Mouse (Mus musculus) c-Kit-positive CD71-positive TER-119-positive erythroid progenitor cells, embryonic 14.5 days (primary cell): ENCODE results near the gene Plekhb1.

Source experiments
- DNase-seq: peaks from one replicate; pipeline ENCODE4 v3.0.0-alpha.2; 2013; ENCODE audit warnings: low spot score

Gene Plekhb1

DNA sequence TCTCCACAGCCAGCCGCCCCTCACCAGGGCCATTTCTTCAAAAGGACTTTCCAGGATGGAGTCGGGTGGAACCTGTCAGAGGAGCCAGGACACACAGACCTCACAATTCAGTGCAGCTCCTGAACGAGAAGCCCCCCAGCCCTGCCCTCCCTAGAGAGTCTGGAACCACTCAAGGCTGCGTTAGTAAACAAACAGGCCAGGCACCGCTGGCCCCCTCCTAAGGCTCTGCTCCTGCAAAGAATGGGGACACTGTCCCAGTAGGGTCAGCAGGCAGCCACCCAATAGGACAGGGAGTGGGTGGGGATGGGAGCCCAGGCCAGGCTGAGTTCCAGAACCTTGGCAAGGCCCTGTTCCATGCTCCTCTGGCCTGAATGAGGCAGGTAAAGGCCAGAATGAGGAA, 5.5 kb downstream of the Plekhb1 start:
- no peak for DNase-seq

DNA sequence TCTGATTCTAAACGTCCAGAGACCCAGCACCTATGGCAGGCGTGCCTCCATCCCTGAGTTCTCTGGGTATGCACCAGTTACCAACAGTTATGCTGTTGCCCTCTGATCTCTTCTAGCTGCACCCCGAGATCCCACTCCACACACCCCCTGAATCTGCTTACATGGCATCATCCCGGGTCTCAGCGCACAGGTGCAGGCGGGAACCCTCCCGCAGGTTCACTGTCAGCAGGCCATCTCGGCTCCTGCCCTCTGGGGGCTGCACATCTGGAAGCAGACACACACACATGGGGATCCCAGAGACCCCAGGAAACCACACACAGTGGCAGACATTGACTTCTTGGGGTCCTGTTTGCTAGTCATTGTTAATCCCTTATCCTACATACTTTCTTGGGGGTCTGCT, 7.8 kb downstream of the Plekhb1 start:
- DNase-seq: no peak

DNA sequence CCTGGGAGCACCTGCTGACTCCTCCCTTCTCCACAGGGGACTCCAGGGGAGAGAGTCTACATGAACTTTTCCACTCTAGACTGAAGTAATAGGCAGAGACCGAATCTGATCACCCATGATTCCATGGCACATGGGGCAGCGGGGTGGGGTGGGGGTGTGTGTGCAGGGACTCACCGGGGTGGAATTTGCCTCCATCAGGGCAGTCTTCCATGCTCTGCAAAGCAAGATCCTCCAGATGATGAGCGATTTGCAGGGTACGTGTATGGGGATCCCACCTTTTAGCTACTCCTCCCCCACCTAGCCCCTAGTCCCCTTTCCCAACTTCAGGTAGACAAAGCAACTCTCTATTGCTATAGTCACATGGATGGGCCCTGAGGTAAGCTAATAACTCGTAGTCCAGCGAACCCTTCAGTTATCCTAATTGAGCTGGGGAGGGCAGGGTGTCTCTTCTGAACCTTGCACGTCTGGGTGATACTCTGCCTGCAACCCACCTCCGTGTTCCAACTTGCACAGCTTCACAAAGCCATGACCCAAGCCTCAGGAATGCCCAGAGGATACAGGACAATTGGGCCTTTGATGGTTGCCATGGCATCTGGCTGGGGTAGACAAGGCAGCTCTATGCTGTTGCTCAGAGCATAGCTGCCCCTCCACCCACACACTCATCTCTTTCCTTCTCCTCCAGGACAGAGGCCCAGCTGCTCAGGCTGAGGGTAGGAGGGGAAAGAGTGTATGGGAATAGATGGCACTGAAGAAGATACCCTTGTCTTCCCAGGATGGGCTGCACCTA, 8.5 kb downstream of the Plekhb1 start:
- no peak for DNase-seq

DNA sequence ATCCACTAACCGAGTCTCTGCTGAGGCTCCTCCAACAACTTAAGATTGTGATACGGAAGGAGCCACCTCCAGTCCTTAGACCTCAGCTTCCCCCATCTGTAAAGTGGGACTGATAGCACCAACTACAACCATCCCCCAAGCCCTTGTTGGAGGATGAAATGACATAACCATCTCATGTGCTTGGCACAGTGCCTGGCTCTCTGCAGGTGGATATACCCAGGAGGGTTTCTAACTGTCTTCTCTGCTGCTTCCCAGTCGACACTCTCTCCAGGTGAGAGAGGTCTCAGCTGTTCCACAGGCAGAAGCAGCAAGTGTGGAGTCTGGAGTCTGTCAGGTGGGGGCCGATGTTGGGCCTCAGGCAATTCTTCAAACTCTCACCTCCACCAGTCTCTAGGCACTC, 11.2 kb downstream of the Plekhb1 start:
- DNase-seq: no peak

DNA sequence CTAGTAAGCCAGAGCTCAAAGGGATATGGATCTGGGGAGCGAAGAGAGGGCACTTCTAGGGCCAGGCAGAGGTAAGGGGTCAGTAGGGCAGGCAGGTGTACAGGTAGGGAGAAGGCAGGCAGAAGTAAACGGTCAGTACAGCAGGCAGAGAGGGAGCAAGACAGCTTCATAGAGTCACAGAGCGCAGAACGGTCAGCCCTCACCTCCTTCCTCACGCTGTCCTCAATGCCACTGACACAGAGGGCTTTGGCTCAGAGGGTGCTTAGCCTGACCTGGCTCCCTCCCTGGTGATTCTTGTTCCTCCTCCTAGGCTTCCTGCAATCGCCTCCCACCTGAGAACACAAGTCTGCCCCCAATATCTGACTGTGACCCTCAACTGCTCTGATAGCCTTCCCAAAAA, 11.8 kb downstream of the Plekhb1 start:
- no peak for DNase-seq

DNA sequence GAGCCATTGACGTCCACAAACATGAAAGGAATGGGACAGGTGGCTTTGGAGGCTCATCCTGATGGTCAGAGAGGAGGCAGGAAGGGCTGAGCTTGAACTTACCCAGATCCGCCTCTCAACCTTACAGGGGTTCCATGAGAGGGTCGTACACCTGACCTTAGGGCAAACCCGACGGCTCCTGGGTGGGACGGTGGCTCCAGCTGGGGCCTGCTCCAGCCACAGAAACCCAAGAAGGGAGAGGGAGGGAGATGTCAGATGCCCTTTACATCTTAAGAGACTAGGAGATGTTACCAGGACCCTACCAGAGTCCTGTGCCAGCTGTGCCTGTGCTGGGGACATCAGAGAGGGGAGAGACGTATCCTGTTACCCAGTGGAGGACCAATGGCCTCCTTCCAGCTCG, 12.4 kb downstream of the Plekhb1 start:
- DNase-seq: no peak

DNA sequence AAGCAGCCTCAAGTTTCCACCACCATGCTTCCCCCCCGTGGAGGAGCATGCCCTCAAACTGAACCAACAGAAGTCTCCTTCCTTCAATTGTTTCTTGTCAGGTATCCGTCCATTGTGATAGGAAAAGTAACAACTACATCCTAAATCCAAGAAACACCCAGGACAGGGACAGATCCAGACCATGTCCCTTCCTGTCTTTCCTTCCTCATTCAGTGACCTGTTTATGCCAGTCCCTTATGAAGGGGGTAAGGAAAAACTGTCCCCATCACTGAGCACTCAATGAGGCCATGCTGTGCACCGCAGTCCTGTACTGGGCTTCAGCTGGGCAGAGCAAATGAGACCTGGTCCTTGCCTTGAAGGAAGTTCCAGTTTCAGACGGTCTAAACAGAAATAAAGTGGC, 13.1 kb downstream of the Plekhb1 start:
- DNase-seq: no peak

DNA sequence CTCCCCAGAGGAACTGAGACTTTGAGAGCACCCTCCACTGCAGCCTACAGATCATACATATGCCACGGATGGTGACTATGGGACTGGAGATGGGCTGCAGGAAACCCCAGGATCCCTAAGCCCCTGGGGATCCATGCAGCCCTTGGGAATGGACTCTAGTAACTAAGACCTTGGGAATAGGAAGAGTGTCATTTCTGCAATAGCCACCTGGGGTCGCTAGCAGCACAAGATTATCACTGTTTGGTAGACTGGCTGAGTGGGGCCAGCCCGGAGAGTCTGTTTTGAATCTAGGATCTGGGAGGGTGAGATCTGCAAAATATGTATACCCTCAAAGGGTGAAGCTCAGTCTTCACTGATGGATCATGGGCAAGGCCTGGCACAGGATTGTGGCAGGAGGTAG, 17.1 kb downstream of the Plekhb1 start:
- DNase-seq: peak; percentile 75

DNA sequence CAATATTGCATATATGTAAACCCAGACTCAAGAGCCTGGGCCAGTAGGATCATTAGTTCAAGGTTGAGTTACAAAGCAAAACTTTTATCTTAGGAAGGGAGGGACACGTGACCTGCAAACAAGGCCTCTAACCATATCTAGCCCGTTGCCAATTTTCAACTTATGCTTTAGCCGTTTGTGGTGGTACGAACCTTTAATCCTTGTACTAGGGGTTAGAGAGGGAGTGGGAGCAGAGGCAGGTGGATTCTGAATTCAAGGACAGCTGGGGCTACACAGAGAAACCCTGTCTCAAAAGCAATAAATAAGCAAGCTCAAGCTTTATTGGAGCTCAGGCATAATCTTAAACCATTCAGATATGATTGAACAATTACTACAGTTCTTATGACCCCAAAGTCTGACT, 19.8 kb downstream of the Plekhb1 start:
- no peak for DNase-seq

DNA sequence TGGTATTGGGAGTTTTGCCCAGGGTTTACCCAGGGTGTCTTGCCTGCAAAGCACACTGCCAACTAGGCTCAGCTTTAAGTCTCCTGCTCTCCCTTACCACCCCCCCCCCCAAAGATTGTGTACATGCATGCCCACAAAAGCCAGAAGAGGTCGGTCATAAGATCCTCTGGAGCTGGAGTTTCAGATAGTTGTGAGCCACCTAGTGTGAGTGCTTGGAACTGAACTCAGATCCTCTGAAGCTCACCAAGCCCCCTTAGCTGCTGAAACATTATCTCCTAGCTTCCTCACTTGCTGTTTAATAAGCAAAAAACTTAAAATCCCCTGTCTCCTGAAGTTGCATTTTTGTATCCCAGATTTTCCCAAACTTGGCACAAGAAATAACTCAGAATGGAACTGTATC, 24.6 kb downstream of the Plekhb1 start:
- DNase-seq: peak; percentile 29

DNA sequence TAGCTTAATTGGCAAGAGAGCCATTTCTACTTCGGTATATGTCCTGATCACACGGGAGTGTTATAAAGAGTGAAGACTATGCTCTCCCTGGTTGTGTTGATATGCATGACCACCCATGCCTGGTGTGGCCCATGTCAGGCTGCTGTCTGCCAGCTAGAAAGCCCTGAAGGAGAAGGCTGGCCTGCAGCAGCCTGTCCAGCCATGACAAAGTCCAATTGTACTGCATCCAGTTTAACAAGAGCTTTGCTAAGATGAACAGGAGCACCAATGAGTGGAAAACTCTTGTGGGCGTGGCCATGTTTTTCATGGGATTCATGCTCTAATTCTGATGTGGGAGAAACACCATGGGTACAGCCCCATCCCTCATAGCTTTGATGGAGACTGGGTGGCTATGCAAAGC, 37.7 kb downstream of the Plekhb1 start:
- DNase-seq: no peak

DNA sequence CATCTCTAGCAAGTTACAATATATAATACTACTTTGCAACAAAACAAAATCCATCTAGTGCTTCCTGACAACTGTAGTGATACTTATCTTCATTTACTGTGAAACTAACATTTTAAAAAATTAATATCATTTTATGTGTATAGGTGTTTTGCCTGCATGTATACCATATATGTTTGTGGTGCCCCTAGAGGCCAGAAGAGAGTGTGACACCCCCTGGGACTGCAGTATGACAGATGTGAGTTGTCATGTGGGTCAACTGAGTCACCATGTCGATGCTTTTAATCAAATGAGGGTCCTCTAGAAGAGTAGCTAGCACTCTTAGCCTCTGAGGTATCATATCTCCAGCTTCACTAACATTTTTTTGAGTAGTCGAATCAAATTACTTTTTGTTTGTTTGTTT, 39.9 kb downstream of the Plekhb1 start:
- DNase-seq: peak; percentile 42

DNA sequence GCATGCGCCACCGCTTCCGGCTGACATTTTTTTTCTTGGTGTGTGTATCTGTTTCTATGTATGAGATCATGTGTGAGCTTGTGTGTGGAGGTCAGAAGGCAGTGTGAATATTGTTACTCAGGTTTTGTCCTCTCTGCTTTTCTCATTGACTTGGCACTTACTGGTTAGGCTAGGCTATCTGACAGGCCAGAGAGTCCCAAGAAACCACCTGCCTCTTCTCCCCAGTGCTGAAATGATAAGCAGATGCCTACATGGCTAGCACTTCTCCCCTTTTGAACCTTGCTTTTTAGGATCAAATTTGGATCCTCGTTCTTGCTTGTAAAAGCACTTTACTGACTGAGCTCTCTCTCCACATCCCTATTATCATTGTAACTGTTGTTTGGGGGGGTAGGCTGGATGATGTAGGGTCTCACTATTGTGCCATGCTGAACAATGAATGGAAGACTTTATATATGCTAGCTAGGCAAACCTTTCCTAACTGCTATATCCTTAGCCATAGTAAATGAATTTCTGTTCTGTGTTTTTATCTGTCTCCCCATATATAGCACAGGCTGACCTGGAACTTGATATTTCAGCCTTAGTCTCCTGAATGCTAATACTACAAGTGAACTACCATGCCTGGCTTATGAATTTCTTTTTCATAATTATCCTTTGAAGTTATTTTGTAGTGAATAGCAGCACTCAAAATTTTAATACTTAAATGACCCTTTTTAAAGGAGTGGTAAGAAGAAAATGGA, 45.9 kb downstream of the Plekhb1 start:
- DNase-seq: peak; percentile 54

DNA sequence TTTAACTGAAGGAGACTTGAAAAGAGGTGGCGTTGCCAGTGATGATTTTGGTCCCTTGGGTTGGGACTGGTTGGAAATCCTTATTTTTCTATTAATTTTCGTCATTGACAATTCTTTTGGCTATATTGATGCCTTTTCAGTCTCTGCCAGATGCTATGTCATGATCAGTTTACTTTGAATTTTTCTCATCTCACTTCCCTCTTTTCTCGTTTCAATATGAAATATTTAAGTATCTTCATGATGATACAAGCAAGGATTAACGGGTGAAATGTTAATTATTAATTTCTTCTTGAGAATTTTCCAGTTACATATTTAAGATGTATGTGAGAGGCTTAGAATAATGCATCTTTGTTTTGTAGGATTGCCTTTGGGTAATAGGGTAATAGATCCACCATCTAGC, 53.3 kb downstream of the Plekhb1 start:
- DNase-seq: no peak

DNA sequence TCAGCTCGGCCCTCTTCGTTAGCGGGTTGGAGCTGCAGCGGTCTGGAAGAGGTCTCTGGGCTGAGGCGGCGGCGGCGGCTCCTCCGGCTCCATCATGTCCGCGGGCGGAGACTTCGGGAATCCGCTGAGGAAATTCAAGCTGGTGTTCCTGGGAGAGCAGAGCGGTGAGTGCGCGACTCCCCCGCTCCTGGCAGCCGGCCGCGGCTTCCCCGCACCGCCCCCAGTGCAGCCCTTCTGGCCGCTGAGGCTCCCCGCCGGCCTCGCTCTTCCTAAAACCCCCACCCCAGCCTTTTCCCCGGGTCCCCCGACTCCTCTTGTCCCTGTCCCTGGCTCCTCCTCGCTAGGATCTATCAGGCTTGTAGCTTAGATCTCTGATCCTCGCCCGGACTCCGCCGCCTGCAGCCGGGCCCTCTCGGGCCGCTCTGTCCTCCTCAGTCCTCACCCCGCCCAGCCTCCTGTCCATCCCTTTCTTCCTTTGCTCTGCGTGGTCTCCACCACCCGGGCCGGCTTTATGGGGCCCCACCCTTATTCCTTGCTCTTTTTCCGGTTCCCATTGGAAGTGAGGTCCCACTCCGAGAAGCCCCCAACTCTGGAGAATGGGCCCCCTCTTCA, 54.0 kb downstream of the Plekhb1 start, which contains the start of gene Mrpl48:
Gene Mrpl48, minus strand, starts transcription at position 172 of the 612 bp plus-strand sequence.
- peak; percentile 40 for DNase-seq

DNA sequence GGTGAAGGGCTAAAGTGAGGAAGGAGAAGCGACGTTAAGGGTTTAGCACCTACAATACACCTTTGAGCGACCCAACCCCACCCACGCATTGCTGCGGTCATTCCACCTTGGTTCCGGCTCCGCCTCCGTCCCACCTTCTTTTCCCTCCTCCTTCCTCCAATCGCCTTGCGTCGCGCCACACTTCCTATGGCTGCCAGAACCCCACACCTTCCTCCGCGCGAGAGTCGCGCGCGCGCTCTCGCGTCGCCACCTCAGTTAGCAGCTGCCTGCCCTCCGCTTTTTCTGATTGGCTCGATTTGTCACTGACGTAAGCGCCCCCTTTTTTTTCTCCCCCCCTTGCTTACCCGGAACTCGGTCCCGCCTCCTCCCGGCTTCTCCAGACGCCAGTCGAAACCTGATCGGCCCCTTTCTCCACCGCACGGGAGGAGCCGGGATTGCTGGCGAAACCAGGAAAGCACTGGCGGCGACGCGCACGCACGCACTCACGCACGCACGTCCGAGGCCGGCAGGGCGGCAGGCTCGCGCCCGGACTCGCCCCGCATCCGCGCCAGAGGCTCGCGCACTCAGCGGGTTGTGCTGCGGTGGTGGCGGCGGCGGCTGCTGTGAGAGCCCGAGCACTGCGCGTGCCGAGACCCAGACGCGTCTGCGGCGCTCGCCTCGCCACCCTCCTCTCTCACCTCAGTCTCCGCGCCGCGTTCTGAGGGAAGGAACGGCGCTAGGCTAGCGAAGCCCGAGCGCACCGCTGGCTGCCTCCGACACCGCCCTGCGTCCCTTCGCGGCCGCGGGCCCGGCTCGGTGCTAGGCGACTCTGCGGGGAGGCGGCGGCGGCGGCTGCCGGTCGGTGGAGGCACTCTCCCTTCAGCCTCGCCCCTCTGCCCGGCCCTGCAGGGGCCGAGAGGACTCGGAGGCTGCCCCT, 54.7 kb downstream of the Plekhb1 start, which contains the start of gene Rab6a:
Gene Rab6a, plus strand, starts transcription at position 197 of the 916 bp plus-strand sequence.
- DNase-seq: peak; percentile 99

DNA sequence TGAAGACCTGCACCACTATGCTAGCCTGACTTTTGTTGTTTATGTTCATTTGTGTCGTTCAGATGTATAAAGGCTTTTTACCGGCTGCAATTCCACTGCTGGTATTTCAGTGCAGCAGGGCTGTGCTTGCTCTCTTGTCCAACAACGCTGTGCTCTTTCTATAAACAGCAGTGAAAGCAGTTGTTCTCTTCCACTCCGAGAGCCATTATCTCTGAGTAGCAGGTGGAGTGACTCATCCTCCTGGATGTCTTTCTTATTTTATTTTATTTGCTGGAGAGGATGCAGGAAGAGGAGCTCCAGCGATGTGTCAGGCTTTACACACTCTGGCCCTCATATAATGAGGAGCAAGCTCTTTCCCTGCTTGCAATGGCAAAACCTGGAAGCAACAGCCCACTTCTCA, 62.0 kb downstream of the Plekhb1 start:
- DNase-seq: no peak

DNA sequence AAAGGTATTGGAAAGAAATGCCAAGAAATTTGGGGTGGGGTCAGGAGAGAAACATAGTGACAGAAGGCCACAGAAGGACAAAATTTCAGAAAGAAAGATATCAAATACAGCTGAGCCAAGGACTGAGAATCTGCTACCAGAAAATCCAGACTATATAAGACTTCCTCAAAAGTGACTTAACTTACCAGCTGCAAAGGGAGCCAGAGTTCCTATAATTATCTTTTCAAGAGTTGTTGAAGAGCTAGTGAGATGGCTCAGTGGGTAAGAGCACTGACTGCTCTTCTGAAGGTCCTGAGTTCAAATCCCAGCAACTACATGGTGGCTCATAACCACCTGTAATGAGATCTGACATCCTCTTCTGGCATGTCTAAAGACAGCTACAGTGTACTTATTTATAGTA, 68.9 kb downstream of the Plekhb1 start:
- DNase-seq: no peak
